In the genomic region with DNA sequence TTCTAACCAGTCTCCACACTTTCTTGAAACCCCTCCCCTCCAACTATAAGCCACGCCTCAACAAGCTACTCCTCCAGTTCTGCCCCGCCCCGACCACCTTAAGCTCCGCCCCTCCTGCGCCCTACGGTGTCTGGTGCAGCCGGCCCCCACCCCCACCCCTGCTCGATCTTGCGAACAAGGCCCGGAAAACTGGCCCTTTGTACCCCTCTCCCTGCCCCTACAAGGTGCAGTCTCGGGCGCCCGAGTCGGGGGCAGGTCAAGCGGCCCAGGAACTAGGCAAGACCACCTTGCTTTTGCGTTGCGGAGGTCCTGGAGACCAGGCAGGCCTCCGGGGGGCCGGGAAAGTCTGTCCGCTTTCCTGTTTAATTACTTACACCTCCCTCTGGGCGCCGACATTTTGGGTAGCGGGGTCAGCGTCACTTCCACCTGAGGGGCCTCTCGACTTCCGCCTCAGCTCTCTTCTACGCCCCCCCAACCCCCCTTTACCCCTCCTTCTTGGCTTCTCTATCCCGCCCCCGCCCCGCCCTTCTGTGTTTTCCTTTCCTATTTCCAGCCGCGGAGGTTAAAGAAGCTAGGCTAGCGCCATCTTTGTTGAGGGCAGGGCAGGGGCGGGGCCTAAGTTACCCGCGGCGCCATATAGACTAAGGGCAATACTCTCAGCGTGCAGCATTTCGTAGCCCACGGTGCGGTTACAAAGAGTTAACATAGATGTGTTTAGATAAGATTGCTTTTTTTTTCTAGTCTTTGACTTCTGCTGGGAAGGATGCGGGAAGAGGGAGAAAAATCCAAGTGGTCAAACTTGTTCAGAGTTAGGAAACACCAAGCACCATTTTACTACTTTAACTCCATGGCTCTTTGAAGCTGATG, we compare ENCODE assay signal across 8 mouse cellular contexts. TPM values are rescaled to one million over a fixed set of nuclear protein-coding genes. Genes with fewer than 3 reads are reported as not detected.
A peak's percentile ranks its signal among the peaks of the same experiment; 100 is the strongest.
DNase-seq lines count a peak whose midpoint lies in the region; ATAC-seq lines count a peak whose summit lies in the region.

Zfp524 (plus strand) TSS at position 165 of the 867 bp plus-strand sequence.
Fiz1 (minus strand) TSS at position 447 of the 867 bp plus-strand sequence.

- H3K27me3 ChIP-seq in intestine, embryonic 14.5 days (replicated peaks; ENCODE audit: control insufficient read depth, insufficient read depth, low read length) = no peaks in the 10 kb centered on the region

- intact Hi-C loops in left cerebral cortex, postnatal 14 days (cut with DNase I) = loop anchor here (5.0 kb wide), 1 partner anchor 43 kb away; no protein-coding TSS in a partner anchor

- peak within 1 kb of the TSS; percentile 80 for H3K9ac ChIP-seq in intestine, embryonic 14.5 days (ENCODE audit: low read length)

- peak within 1 kb of the TSS; percentile 64 for H3K4me3 ChIP-seq in intestine, embryonic 14.5 days (ENCODE audit: low read depth, low read length)

- peak; percentile 85 for ATAC-seq in intestine, embryonic 14.5 days (replicated peaks; ENCODE audit: low FRiP score, low TSS enrichment, low read depth)

- peak within 1 kb of the TSS; percentile 98 for H3K27ac ChIP-seq in intestine, embryonic 14.5 days (ENCODE audit: low read depth)

- peaks cover 38% of the 10 kb centered on the region for H3K36me3 ChIP-seq in intestine, embryonic 14.5 days (ENCODE audit: control insufficient read depth, insufficient read depth, low read length)

- peaks cover 2% of the 10 kb centered on the region; the same call in 1 of the 2 replicates for H3K9me3 ChIP-seq in intestine, embryonic 14.5 days (ENCODE audit: control insufficient read depth, low read length)

- H3K4me2 ChIP-seq in intestine, embryonic 14.5 days (ENCODE audit: low read length) = peak within 1 kb of the TSS; percentile 63

- peaks cover 10% of the 10 kb centered on the region; the same call in 1 of the 2 replicates for H3K4me1 ChIP-seq in intestine, embryonic 14.5 days (replicated peaks; ENCODE audit: control insufficient read depth, insufficient read depth, low read length)

- DNase-seq in adrenal gland, adult 18-20 months (ENCODE audit: low spot score in 2 of 2) = peak; percentile 96
- peak; percentile 97 for DNase-seq in embryo, embryonic 11 days
- peak; percentile 96 for DNase-seq in gastrocnemius, postnatal 25 days
- peak; percentile 98 for DNase-seq in intestine, embryonic 14.5 days (ENCODE audit: low spot score)
- DNase-seq in left cerebral cortex, postnatal 14 days (ENCODE audit: low spot score in 2 of 2) = peak; percentile 97 to 98
- DNase-seq in mesoderm, embryonic 11.5 days (ENCODE audit: low read depth, low spot score) = peak; percentile 98
- peak; percentile 96 for DNase-seq in right cerebral cortex, postnatal 36 days (ENCODE audit: low spot score in 2 of 2)
- peak; percentile 98 for DNase-seq in yolk sac, embryonic 10.5 days (ENCODE audit: low spot score)

- WGBS in intestine, embryonic 14.5 days = under 1% methylated on average over 42 of the region's 42 CpGs

RNA-seq across cellular contexts. Expression of gene Zfp524, which starts in this region (rescaled TPM):
- total RNA-seq in adrenal gland, adult 18-20 months (2021) = 10 to 100 TPM; 10.2 to 11.5 TPM
- 1 to 10 TPM; 7.1 to 8.7 TPM for total RNA-seq in gastrocnemius, postnatal 25 days (2021)
- polyA plus RNA-seq in intestine, embryonic 14.5 days (2014; fragmentation: Nextera tagmentation; extraction: Ambion mirVana) = 15.7 and 16.0 TPM in 2 replicates
- 1 to 10 TPM; 5.3 to 6.7 TPM for total RNA-seq in left cerebral cortex, postnatal 14 days (2021)

RNA-seq across cellular contexts. Expression of gene Fiz1, which starts in this region (rescaled TPM):
- 10 to 100 TPM; 21.7 to 22.5 TPM for total RNA-seq in adrenal gland, adult 18-20 months (2021)
- 10 to 100 TPM; 17.7 to 18.2 TPM for total RNA-seq in gastrocnemius, postnatal 25 days (2021)
- polyA plus RNA-seq in intestine, embryonic 14.5 days (2014; fragmentation: Nextera tagmentation; extraction: Ambion mirVana) = 37.5 and 40.3 TPM in 2 replicates
- 10 to 100 TPM; 24.9 to 25.3 TPM for total RNA-seq in left cerebral cortex, postnatal 14 days (2021)

Comparison
In these comparisons a context has a peak if more than half of its experiments do, and no peak if none do; other contexts are left out.
1. Peak in every context shown above with its lines: DNase-seq, ATAC-seq, H3K4me3 ChIP-seq and H3K27ac ChIP-seq.